Mouse (Mus musculus): ENCODE results near the gene Tubd1. TPM values are rescaled to one million over a fixed set of nuclear protein-coding genes. Genes with fewer than 3 reads are reported as not detected.

Tubd1 gene
- polyA plus RNA-seq, 1 experiment from 2014 or later, result 4.7 TPM

DNA sequence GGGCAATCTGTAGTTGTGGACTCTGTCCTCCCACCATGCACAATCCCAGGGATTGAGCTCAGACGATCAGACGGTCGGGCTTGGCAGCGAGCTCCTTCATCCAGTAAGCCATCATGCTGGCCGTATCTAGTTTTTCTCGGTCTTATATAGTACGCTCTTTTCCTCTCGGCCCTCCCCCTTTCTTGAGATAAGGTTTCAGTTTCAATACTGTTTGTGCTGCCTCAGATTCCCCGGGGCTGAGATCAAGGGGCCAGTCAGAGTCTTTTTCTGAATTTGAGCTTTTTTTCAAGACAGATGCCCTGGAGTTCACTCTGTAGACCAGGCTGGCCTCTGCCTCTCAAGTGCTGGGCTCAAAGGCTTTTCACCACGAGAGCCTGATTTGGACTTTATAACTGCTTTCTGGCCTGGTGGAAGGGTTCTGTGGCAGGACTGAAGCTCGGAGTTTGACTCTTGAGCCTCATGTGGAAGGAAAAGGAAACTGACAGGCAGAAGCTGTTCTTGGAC lies 36.5 kb downstream of the Tubd1 start:
- H3K27me3 ChIP-seq (replicated peaks; ENCODE audit: control insufficient read depth, insufficient read depth, low read length), result no peaks in the 10 kb centered on the region
- no peaks in the 10 kb centered on the region for H3K36me3 ChIP-seq (ENCODE audit: control insufficient read depth, insufficient read depth)
- ATAC-seq, result peak; percentile 26
- H3K4me1 ChIP-seq (replicated peaks; ENCODE audit: control insufficient read depth, insufficient read depth, low read length), result peaks cover 7% of the 10 kb centered on the region; the same call in 1 of the 2 replicates
- WGBS, result 8% methylated on average over 11 of the region's 11 CpGs
- no peak overlapping the region for H3K4me3 ChIP-seq (ENCODE audit: low read depth, low read length)
- peak overlapping the region; percentile 96 for H3K27ac ChIP-seq (ENCODE audit: low read depth, low read length)
- peak overlapping the region; percentile 23; the same call in 1 of the 2 replicates for H3K9ac ChIP-seq (ENCODE audit: low read depth, low read length)
- H3K9me3 ChIP-seq (ENCODE audit: control insufficient read depth), result no peaks in the 10 kb centered on the region
- H3K4me2 ChIP-seq (replicated peaks; ENCODE audit: low read depth), result peak overlapping the region; percentile 40
- TF ChIP-seq CTCF (IDR thresholded peaks at IDR 0.05; ENCODE audit: low read depth), result no peak

DNA sequence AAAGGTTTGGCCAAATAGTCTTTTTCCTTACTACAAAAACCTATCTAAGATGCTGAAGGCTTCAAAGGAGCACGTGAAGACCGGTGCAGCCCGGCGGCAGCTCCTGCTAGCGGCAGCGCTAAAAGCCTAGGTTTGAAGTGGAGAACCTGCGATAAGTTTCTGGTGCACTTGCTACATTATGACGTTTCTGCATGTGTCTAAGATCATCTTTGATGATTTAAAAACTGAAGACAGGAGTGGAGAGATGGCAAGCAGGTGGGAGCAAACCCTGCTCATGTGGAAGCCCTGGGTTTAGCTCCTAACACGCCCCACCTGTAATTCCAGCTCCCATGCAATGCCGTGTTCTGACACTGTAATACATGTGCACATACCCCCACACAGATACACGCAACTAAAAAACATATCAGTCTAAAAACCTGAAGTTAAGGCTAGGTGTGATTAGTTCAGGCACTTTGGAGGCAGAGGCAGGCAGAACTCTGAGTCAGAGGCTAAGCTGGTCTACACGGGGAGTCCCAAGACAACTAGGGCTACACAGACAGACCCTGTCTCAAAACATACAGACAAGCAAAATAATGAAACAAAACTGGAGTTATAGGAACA lies 37.3 kb downstream of the Tubd1 start:
- 59% methylated on average over 12 of the region's 12 CpGs for WGBS
- no peaks in the 10 kb centered on the region for H3K36me3 ChIP-seq (ENCODE audit: control insufficient read depth, insufficient read depth)
- H3K9me3 ChIP-seq (ENCODE audit: control insufficient read depth), result no peaks in the 10 kb centered on the region
- ATAC-seq, result no peak
- no peak for TF ChIP-seq CTCF (IDR thresholded peaks at IDR 0.05; ENCODE audit: low read depth)
- H3K4me1 ChIP-seq (replicated peaks; ENCODE audit: control insufficient read depth, insufficient read depth, low read length), result peaks cover 7% of the 10 kb centered on the region; the same call in 1 of the 2 replicates
- peak overlapping the region; percentile 40; the same call in 1 of the 2 replicates for H3K4me2 ChIP-seq (replicated peaks; ENCODE audit: low read depth)
- H3K27me3 ChIP-seq (replicated peaks; ENCODE audit: control insufficient read depth, insufficient read depth, low read length), result no peaks in the 10 kb centered on the region
- H3K4me3 ChIP-seq (ENCODE audit: low read depth, low read length), result no peak overlapping the region
- no peak overlapping the region for H3K9ac ChIP-seq (ENCODE audit: low read depth, low read length)
- H3K27ac ChIP-seq (ENCODE audit: low read depth, low read length), result peak overlapping the region; percentile 96

DNA sequence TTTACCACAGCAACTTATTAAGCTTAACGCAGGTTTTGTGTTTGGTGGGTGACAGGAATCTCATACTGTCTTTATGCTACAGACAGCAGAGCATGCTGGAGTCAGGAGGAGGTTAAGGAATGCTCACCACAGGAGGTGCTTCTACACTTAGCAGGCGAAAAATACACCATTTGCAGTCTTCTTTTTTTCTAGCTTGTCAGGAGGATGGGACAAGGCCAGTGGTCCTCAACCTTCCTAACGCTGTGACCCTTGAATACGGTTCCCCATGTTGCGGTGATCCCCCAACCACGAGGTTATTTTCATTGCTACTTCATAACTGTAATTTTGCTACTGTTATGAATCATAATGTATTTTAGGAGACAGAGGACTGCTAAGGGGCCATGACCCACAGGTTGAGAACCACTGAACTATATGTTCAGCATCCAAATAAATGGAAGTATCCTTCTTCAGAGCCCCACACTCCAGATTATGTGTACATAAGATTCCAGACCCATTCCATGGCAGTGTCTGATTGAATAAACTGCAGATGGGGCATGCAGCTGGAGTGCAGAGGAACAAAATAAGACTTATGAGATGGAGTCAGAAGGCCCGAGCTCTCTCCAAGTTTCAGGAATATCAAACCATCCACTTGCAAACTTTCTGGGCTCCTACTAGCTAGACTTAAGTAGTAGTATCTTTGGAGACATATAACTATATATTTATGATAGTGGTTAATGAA lies 37.9 kb downstream of the Tubd1 start:
- Histone ChIP-seq H3K27me3 (replicated peaks; ENCODE audit: control insufficient read depth, insufficient read depth, low read length) (no peaks in the 10 kb centered on the region), H3K4me3 (ENCODE audit: low read depth, low read length) (no peak overlapping the region), H3K4me1 (replicated peaks; ENCODE audit: control insufficient read depth, insufficient read depth, low read length) (peaks cover 7% of the 10 kb centered on the region; the same call in 1 of the 2 replicates), H3K27ac (ENCODE audit: low read depth, low read length) (peak overlapping the region; percentile 96), H3K4me2 (replicated peaks; ENCODE audit: low read depth) (peak overlapping the region; percentile 13; the same call in 1 of the 2 replicates), H3K36me3 (ENCODE audit: control insufficient read depth, insufficient read depth) (no peaks in the 10 kb centered on the region), H3K9me3 (ENCODE audit: control insufficient read depth) (no peaks in the 10 kb centered on the region), H3K9ac (ENCODE audit: low read depth, low read length) (no peak overlapping the region)
- ATAC-seq, result no peak
- TF ChIP-seq CTCF (IDR thresholded peaks at IDR 0.05; ENCODE audit: low read depth), result no peak
- WGBS, result 82% methylated on average over 7 of the region's 7 CpGs

DNA sequence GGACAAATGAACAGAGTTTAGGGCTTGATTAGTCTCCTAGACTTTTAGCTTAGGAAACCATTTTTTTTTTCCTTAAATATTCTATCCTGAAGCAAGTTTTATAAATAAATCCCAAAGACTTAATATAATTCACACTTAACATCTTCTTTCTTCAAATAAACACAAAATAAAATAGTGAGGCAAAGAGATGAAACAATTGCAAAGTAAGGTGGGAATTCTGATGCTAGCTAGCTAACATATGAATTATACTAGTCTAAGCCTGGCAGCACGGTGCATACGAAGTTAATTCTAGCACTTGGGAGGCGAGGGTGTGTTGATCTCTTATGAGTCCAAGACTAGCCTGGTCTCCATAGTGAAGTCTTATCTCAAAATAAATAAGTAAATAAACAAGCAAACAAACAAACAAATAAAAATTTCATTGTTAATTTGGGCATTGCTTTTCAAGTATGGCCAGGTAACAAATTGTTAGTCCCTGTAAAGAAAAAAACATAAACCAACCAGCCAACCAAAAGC lies 38.6 kb downstream of the Tubd1 start:
- Histone ChIP-seq H3K9me3 (ENCODE audit: control insufficient read depth) (no peaks in the 10 kb centered on the region), H3K4me3 (ENCODE audit: low read depth, low read length) (no peak overlapping the region), H3K9ac (ENCODE audit: low read depth, low read length) (no peak overlapping the region), H3K4me1 (replicated peaks; ENCODE audit: control insufficient read depth, insufficient read depth, low read length) (peaks cover 7% of the 10 kb centered on the region; the same call in 1 of the 2 replicates), H3K36me3 (ENCODE audit: control insufficient read depth, insufficient read depth) (no peaks in the 10 kb centered on the region), H3K27me3 (replicated peaks; ENCODE audit: control insufficient read depth, insufficient read depth, low read length) (no peaks in the 10 kb centered on the region), H3K4me2 (replicated peaks; ENCODE audit: low read depth) (peak overlapping the region; percentile 59; the same call in 1 of the 2 replicates), H3K27ac (ENCODE audit: low read depth, low read length) (peak overlapping the region; percentile 11; the same call in 1 of the 2 replicates)
- WGBS, result 77% methylated on average over 3 of the region's 3 CpGs
- no peak for ATAC-seq
- TF ChIP-seq CTCF (IDR thresholded peaks at IDR 0.05; ENCODE audit: low read depth), result no peak

DNA sequence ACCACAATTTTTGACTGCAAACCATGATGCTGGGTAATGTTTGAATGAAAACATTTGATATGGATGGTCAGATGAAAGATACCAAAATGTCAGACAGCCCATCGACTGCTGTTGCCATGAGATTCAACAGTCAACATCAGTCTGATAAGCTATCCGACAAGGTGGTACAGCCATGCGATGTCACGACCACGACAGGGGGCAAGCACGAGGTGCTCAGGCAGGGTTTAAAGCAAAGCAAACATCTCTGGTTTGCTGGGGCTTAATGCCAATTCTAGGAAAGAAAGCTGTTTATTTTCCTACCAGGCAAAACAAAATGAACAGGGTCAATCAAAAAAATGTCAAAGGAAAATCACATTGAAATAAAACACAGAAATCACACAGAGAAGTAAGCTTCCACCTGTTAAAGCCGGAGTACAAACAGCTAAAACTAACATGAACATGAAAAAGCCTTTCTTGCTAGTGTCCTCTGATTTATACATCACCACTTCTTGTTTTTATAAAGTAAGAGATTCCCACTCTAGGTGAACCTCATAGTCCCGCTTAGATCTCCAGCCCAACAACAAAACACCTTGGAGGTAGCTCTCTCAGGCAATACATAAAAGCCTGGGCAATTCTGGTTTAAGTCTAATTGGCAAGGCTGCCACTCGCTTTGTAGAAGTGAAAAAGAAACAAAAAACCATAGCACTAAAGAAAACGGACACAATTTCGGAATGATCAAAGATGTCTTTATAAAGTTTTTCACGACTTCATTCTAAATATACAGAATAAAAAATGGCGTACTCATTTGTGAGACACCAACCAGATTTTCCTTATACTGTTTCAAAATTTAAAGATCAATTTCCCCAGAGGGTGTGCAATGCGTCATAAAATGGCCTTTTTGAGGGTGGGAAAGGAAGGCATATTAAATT lies 39.5 kb downstream of the Tubd1 start:
- TF ChIP-seq CTCF (IDR thresholded peaks at IDR 0.05; ENCODE audit: low read depth), result no peak
- Histone ChIP-seq H3K27ac (ENCODE audit: low read depth, low read length) (peak overlapping the region; percentile 93), H3K36me3 (ENCODE audit: control insufficient read depth, insufficient read depth) (no peaks in the 10 kb centered on the region), H3K9me3 (ENCODE audit: control insufficient read depth) (no peaks in the 10 kb centered on the region), H3K9ac (ENCODE audit: low read depth, low read length) (peak overlapping the region; percentile 85; the same call in 1 of the 2 replicates), H3K27me3 (replicated peaks; ENCODE audit: control insufficient read depth, insufficient read depth, low read length) (no peaks in the 10 kb centered on the region), H3K4me3 (ENCODE audit: low read depth, low read length) (peak overlapping the region; percentile 53), H3K4me1 (replicated peaks; ENCODE audit: control insufficient read depth, insufficient read depth, low read length) (peaks cover 4% of the 10 kb centered on the region; the same call in 1 of the 2 replicates), H3K4me2 (replicated peaks; ENCODE audit: low read depth) (peak overlapping the region; percentile 59)
- WGBS, result 46% methylated on average over 14 of the region's 14 CpGs
- ATAC-seq, result no peak

Data from intestine, postnatal 0 days (tissue).